Mouse (Mus musculus): ENCODE measurements at regions not wholly inside any gene's neighbourhood (a gene's known extent, or its start where the extent isn't known, plus 50 kb on each side); places are given as distances from the start of the nearest gene placed in this dataset.

DNA sequence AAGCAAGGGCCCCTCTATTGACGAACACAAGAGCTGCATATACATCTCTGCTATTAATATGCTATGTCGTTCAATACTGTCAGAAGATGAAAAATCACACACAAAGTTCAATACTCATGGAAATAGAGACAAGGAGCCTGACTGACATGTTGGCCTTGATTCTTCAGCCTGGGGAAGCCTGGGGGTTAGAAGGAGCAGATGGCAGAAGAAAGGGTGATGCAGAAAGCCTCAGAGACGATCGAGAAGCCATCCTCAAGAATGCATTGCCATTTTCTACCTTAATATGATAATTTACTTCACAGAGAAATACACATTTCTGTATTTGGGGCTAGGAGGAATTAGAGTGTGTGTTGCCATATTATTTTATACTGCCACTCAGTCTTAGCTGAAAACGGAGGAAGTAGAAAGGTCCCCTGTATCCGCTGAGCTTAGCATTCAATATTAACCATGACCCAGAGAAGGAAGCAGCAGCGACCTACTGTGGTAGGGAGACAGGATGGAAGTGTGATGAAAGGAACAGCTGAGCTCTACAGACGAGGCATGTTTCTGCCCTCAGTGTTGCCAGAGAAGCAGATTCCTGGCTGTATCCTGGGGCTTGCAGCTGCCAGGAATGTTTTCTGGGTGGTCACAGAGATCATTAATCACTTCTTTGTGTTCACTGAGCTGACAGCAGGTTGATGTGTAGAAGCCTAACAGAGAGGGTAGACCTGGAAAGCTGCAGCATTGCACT, 105.2 kb downstream of the Lrig3 start:
- DNase-seq: no peak

GRCm38 (mm10) chr10:126071714-126072057, 105.7 kb downstream of the Lrig3 start:
- DNase-seq: no peak

DNA sequence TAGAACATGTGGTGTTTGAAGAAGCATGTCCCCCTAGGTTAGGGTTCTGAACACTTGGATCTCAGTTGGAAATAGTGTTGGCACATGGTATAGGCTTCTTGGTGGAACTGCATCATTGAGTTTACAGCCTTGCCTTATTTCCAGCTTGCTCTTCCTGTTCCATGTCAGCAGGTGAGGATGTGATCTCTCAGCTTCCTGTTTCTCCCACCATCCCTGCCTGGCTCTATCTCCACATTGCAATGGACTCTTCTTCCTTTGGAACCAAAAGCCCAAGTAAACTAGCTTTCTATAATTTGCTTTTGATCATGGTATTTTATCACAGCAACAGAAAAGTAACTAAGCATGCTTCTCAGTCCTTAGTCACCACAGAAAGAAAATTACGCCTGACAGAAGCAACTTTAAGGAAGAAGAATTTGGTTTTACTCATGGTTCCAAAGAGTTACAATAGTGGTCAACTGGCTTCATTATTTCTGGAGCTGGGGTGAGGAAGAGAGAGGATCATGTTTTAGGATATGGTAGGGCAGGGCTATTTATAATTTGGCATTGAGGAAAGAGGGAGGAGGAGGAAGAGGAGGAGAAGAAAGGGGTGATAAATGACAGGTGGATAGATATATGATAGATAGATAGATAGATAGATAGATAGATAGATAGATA, 111.5 kb downstream of the Lrig3 start:
- DNase-seq: no peak

DNA sequence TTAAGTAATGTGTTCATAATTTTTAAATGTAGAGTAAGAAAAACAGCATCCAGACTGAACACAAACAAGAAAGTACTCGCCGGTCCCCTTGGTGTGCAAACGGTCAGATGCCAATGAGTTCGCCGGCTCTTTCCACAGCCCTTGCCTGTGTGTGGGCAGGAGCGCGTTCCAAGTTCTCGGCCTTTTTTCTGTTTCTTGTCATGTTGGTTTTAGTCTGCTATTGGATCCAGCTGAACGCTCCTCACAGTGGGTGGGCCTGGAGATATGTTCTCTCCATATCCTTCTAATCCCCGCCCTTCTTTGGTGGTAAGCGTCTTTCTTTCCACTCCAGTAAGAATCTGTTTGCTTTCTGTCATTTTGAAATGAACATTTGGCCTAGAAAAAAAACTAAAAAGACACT, 116.6 kb downstream of the Lrig3 start:
- no peak for DNase-seq

GRCm38 (mm10) chr10:126086684-126087083, 120.7 kb downstream of the Lrig3 start:
- no peak for DNase-seq

- DNase-seq: no peak
Measured at GRCm38 (mm10) chr10:126094238-126094880, 128.4 kb downstream of the Lrig3 start.

- no peak for DNase-seq
Measured at GRCm38 (mm10) chr10:126097896-126098295, 131.9 kb downstream of the Lrig3 start.

DNA sequence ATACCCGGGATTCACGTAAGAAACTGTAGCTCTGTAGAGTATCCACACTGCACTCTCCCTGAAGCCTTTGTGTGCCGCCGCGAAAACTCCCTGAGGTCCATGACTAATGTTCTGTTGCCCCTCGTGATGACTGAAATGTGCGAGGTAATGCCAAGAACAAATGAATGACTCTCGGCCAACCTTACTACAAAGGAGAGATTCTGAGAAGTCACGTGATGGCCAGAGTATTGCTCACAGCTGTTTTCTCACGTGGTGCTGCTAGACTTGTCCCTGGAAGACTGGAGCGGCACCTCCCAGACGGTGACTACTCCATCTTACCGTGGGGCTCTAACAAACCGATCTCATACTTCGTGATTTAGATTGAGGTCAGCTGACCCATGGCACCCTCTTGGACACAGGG, 136.9 kb downstream of the Lrig3 start:
- no peak for DNase-seq

GRCm38 (mm10) chr10:126113106-126113505, 147.1 kb downstream of the Lrig3 start:
- no peak for DNase-seq

DNA sequence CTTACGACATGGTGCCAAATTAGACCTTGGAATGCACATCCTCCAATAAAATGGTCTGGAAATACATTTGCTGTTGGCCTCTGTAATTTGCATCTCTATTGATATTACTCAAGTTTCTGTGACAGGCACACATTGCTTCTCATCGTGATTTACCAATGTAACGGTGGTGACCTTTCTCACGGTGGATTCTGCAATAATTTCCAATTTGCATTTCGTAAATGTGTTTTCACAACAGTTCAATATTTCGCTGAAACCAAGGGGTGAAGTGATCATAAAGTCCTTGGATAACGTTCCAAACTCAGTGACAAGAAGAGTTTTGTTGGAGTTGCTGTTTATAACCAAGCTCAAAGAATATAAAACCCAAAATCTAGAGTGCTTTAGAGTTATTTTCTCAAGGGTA, 149.4 kb downstream of the Lrig3 start:
- DNase-seq: no peak

- no peak for DNase-seq
Measured at GRCm38 (mm10) chr10:126121626-126122025, 155.7 kb downstream of the Lrig3 start.

DNA sequence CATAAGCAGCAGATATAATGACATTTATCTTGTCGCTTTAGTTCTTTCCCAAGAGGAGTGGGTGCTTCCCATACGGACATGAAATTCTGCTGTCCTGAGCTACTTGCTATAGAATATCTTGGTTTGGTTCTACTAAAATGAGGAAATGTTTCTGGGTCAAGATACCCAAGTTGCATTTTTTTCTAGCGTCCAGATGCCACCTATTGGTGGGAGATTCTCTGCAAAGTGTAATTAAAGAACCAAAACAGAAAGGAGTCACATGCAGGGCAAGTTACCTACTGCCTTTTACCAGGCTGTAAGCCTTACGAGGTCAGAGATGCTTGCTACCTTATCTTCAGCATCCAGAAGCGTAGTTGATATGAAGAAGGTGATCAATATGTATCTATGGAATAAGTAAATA, 156.5 kb downstream of the Lrig3 start:
- no peak for DNase-seq

DNA sequence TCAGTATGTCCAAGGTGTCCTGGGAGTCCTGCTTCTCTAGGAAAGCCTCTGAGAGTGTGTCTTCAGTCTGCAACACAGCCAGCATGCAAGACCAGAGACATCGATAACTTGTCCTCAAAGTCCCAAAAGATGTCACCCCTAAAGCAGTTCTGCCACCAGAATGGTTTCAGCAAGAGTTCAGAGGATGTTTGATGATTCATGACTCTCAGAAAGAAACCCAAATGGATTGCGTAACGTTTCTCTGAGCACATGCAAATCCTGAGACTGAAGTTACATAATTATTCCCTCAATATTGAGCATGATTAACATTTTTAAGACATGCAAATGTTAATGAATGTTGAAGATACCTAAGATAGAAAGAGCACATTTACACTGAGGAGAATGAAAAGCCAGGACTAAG, 167.2 kb downstream of the Lrig3 start:
- DNase-seq: no peak

DNA sequence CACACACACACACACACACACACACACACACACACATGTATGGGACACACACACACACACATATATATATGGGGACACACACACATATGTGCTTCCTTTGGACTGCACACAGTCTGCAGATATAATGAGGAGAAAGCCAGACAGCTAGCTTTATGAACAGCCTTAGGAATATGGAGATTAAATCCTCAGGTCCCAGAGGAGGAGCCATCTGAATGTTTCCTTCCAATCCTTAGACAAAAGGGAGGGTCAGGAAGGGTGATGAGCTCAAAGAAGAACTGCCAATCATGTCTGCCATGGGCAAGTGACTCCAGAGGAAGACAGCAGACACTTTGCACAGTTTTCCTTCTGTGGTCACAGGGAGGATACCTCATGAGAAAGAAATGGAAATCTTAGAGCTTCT, 168.0 kb downstream of the Lrig3 start:
- DNase-seq: no peak

- DNase-seq: no peak
Measured at GRCm38 (mm10) chr10:126138585-126138984, 172.6 kb downstream of the Lrig3 start.

GRCm38 (mm10) chr10:126141586-126141985, 175.6 kb downstream of the Lrig3 start:
- no peak for DNase-seq

- DNase-seq: peak in 1 of 2 experiments; percentile 11
Measured at GRCm38 (mm10) chr10:126143833-126144232, 177.9 kb downstream of the Lrig3 start.

GRCm38 (mm10) chr10:126144609-126145202, 178.7 kb downstream of the Lrig3 start:
- DNase-seq: no peak

- peak; percentile 57 to 68 for DNase-seq
Measured at GRCm38 (mm10) chr10:126157300-126157699, 191.3 kb downstream of the Lrig3 start.

GRCm38 (mm10) chr10:126165215-126165614, 199.2 kb downstream of the Lrig3 start:
- no peak for DNase-seq

DNA sequence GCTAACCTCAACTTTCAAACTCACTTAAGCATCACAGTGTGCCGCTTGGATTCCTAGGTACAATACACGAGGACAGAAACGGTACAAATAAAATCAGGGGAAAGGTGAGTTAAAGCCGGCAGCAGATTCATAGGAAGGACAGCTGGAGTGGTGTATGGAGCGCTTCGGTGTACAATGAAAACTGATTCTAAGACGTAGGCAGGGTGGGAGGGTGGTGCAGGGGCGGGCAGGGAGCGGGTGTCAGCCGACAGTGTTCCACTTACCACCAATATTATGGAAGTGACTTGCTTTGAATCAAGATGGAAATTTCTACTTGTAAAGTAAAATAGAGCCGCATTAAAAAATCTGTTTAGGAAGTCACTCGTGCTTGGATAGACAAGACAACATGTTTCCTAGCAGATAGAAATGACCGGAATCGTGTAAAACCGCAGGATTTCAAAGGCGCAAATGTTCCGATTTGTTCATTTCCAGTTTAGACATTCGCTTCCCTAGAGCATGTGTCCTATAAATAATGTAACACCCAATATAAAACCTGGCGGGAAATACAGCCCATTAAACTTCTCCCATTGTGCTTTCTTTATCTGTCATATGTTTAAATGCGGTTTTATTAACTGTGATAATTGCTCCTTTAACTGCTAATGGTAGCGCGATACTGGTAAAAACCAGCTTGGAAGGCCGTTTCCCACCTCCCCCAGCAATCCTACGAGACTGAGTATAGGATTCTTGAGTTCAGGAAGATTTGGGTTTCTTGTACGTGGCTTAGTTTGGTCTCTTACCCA, 203.3 kb downstream of the Lrig3 start:
- DNase-seq: no peak

- DNase-seq: peak; percentile 50 to 59
Measured at GRCm38 (mm10) chr10:126169874-126170163, 203.9 kb downstream of the Lrig3 start.
